Mouse (Mus musculus): ENCODE measurements around the gene Cd33.

Gene Cd33

GRCm38 (mm10) chr7:43544225-43544977 is at the start of gene Cd33:
Cd33 (minus strand) TSS chr7:43544428.
- DNase-seq (ENCODE audit: low read depth, low spot score) = no peak

- peak; percentile 29 for DNase-seq (ENCODE audit: low read depth, low spot score)
These were observed 40.6 kb upstream of the Cd33 start for GRCm38 (mm10) chr7:43584790-43585189.

GRCm38 (mm10) chr7:43580526-43580925 is 36.3 kb upstream of the Cd33 start:
- no peak for DNase-seq (ENCODE audit: low read depth, low spot score)

- DNase-seq (ENCODE audit: low read depth, low spot score) = peak; percentile 97
These were observed 35.4 kb upstream of the Cd33 start, which contains the start of gene Zfp719 for GRCm38 (mm10) chr7:43579440-43580171. Zfp719 (plus strand) TSS chr7:43579610.

- no peak for DNase-seq (ENCODE audit: low read depth, low spot score)
These were observed 27.0 kb upstream of the Cd33 start for GRCm38 (mm10) chr7:43571216-43571615.

- DNase-seq (ENCODE audit: low read depth, low spot score) = peak; percentile 8
These were observed 19.1 kb upstream of the Cd33 start for GRCm38 (mm10) chr7:43563300-43563699.

- DNase-seq (ENCODE audit: low read depth, low spot score) = peak; percentile 47
These were observed 18.4 kb upstream of the Cd33 start for GRCm38 (mm10) chr7:43562651-43563070.

GRCm38 (mm10) chr7:43562006-43562633 is 17.9 kb upstream of the Cd33 start, which contains the start of gene Zfp658:
Zfp658 (plus strand) TSS chr7:43562256.
- DNase-seq (ENCODE audit: low read depth, low spot score) = peak; percentile 93

GRCm38 (mm10) chr7:43556901-43557300 is 12.7 kb upstream of the Cd33 start:
- DNase-seq (ENCODE audit: low read depth, low spot score) = no peak

- no peak for DNase-seq (ENCODE audit: low read depth, low spot score)
These were observed 11.1 kb upstream of the Cd33 start for GRCm38 (mm10) chr7:43555351-43555750.

GRCm38 (mm10) chr7:43554550-43554949 is 10.3 kb upstream of the Cd33 start:
- no peak for DNase-seq (ENCODE audit: low read depth, low spot score)

GRCm38 (mm10) chr7:43553153-43553552 is 8.9 kb upstream of the Cd33 start:
- no peak for DNase-seq (ENCODE audit: low read depth, low spot score)

GRCm38 (mm10) chr7:43548206-43548605 is 4.0 kb upstream of the Cd33 start:
- no peak for DNase-seq (ENCODE audit: low read depth, low spot score)

- DNase-seq (ENCODE audit: low read depth, low spot score) = no peak
These were observed 3.4 kb upstream of the Cd33 start for GRCm38 (mm10) chr7:43547666-43548065.

GRCm38 (mm10) chr7:43545656-43546545 is 1.7 kb upstream of the Cd33 start:
- DNase-seq (ENCODE audit: low read depth, low spot score) = no peak

- no peak for DNase-seq (ENCODE audit: low read depth, low spot score)
These were observed 5.7 kb downstream of the Cd33 start for GRCm38 (mm10) chr7:43538524-43538923.

- no peak for DNase-seq (ENCODE audit: low read depth, low spot score)
These were observed 11.2 kb downstream of the Cd33 start for GRCm38 (mm10) chr7:43532936-43533505.

GRCm38 (mm10) chr7:43530216-43530785 is 13.9 kb downstream of the Cd33 start:
- DNase-seq (ENCODE audit: low read depth, low spot score) = no peak

GRCm38 (mm10) chr7:43525313-43525712 is 18.9 kb downstream of the Cd33 start:
- DNase-seq (ENCODE audit: low read depth, low spot score) = peak; percentile 35

GRCm38 (mm10) chr7:43522776-43523175 is 21.5 kb downstream of the Cd33 start:
- no peak for DNase-seq (ENCODE audit: low read depth, low spot score)

GRCm38 (mm10) chr7:43518341-43518740 is 25.9 kb downstream of the Cd33 start:
- no peak for DNase-seq (ENCODE audit: low read depth, low spot score)

All from CD4-positive, CD25-positive, alpha-beta regulatory T cell, adult 2 months (primary cell).